Mouse (Mus musculus) neural tube, embryonic 11.5 days (tissue): ENCODE results near the gene Ankrd53. TPM values are rescaled to one million over a fixed set of nuclear protein-coding genes. Genes with fewer than 3 reads are reported as not detected.

Experiments used
- ATAC-seq: fragments of 200-750 bp; cut with Nextera tagmentation; 2 replicates; pipeline ENCODE4 v1.8.0; 2017; ENCODE audit warnings: moderate number of reproducible peaks, mild to moderate bottlenecking, moderate TSS enrichment, moderate library complexity; ENCODE audit not compliant: insufficient read depth, low FRiP score, low TSS enrichment
- DNase-seq: peaks from one replicate; pipeline ENCODE4 v3.0.0-alpha.2; 2015; ENCODE audit warnings: low spot score
- H3K27ac ChIP-seq: fragments of 300-500 bp; sonication (generic); 2 replicates; pipeline ENCODE4 v1.5.1; 2014; ENCODE audit warnings: low read depth, mild to moderate bottlenecking, low read length
- H3K27me3 ChIP-seq: fragments of 300-500 bp; sonication (generic); 2 replicates; pipeline ENCODE4 v1.6.1; 2014; ENCODE audit warnings: mild to moderate bottlenecking, low read length, mixed read lengths; ENCODE audit not compliant: control insufficient read depth, insufficient read depth
- H3K36me3 ChIP-seq: fragments of 300-500 bp; sonication (generic); 2 replicates; pipeline ENCODE4 v1.6.1; 2014; ENCODE audit warnings: mild to moderate bottlenecking, low read length, moderate library complexity, mixed read lengths; ENCODE audit not compliant: control insufficient read depth, insufficient read depth
- H3K4me1 ChIP-seq: fragments of 300-500 bp; sonication (generic); 2 replicates; pipeline ENCODE4 v1.6.1; 2014; ENCODE audit warnings: low read length, mixed read lengths; ENCODE audit not compliant: control insufficient read depth, insufficient read depth
- H3K4me2 ChIP-seq: fragments of 300-500 bp; sonication (generic); 2 replicates; pipeline ENCODE4 v1.6.1; 2014; ENCODE audit warnings: low read depth, mild to moderate bottlenecking, moderate library complexity
- H3K4me3 ChIP-seq: fragments of 300-500 bp; sonication (generic); 2 replicates; pipeline ENCODE4 v1.5.1; 2014; ENCODE audit warnings: low read depth, low read length
- H3K9ac ChIP-seq: fragments of 300-500 bp; sonication (generic); 2 replicates; pipeline ENCODE4 v1.6.1; 2014; ENCODE audit warnings: mild to moderate bottlenecking, low read length
- H3K9me3 ChIP-seq: fragments of 300-500 bp; sonication (generic); 2 replicates; pipeline ENCODE4 v1.6.1; 2016; ENCODE audit warnings: low read length; ENCODE audit not compliant: control insufficient read depth
- WGBS: fragments of 180-500 bp; shearing (Covaris S2); extraction: QIAGEN DNeasy Blood & Tissue Kit; methylation state at CpG from one replicate; pipeline ENCODE4 v1.1.7; 2014; 5-methylcytosine and 5-hydroxymethylcytosine counted together
- polyA plus RNA-seq: library from polyadenylated mRNA; unstranded; fragments of >200 nt; fragmentation: Nextera tagmentation; extraction: Ambion mirVana; gene quantifications from 2 replicates; pipeline ENCODE4 v1.2.1, GENCODE M21; 2014

Ankrd53 gene
- polyA plus RNA-seq, 1 experiment from 2014 or later, result not detected

GRCm38 (mm10) chr6:83729350-83729970, 33.0 kb upstream of the Ankrd53 start:
- no peak overlapping the region for H3K27ac ChIP-seq
- DNase-seq (no peak), ATAC-seq (no peak)
- no peak overlapping the region for H3K4me2 ChIP-seq
- no peak overlapping the region for H3K9ac ChIP-seq
- H3K4me1 ChIP-seq, result no peaks in the 10 kb centered on the region
- H3K4me3 ChIP-seq, result no peak overlapping the region
- H3K27me3 ChIP-seq, result no peaks in the 10 kb centered on the region
- H3K9me3 ChIP-seq, result no peaks in the 10 kb centered on the region
- 73% methylated on average over 14 of the region's 14 CpGs for WGBS
- H3K36me3 ChIP-seq, result no peaks in the 10 kb centered on the region

GRCm38 (mm10) chr6:83731128-83731527, 31.3 kb upstream of the Ankrd53 start:
- Histone ChIP-seq H3K27ac (no peak overlapping the region), H3K36me3 (no peaks in the 10 kb centered on the region), H3K4me1 (no peaks in the 10 kb centered on the region), H3K9ac (no peak overlapping the region), H3K4me3 (no peak overlapping the region), H3K27me3 (no peaks in the 10 kb centered on the region), H3K4me2 (no peak overlapping the region), H3K9me3 (no peaks in the 10 kb centered on the region)
- WGBS, result 21% methylated on average over 5 of the region's 5 CpGs
- peak; percentile 78 for DNase-seq
- ATAC-seq, result no peak

DNA sequence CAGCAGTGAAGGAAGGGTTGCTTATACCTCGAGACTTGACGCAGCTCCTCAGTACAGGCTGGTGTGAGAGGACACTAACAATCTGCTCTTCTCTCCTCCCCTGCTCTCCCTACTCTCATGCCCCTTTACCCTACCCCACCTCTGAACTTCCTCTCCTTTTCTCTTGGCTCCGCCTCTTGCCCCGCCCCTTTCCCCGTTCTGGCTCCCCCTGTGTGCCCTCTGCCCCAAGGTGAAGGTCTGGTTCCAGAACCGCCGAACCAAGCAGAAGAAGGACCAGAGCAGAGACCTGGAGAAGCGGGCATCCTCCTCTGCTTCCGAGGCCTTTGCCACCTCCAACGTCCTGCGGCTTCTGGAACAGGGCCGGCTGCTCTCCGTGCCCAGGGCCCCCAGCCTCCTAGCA, 25.1 kb upstream of the Ankrd53 start:
- Histone ChIP-seq H3K27me3 (no peaks in the 10 kb centered on the region), H3K27ac (no peak overlapping the region), H3K4me2 (no peak overlapping the region), H3K4me1 (no peaks in the 10 kb centered on the region), H3K4me3 (no peak overlapping the region), H3K36me3 (no peaks in the 10 kb centered on the region), H3K9ac (no peak overlapping the region), H3K9me3 (no peaks in the 10 kb centered on the region)
- 35% methylated on average over 13 of the region's 13 CpGs for WGBS
- ATAC-seq (no peak), DNase-seq (no peak)

- 83% methylated on average over 6 of the region's 6 CpGs for WGBS
- DNase-seq, result no peak
- no peak for ATAC-seq
- Histone ChIP-seq H3K4me1 (no peaks in the 10 kb centered on the region), H3K4me3 (no peak overlapping the region), H3K36me3 (no peaks in the 10 kb centered on the region), H3K27ac (no peak overlapping the region), H3K4me2 (no peak overlapping the region), H3K9ac (no peak overlapping the region), H3K27me3 (no peaks in the 10 kb centered on the region), H3K9me3 (no peaks in the 10 kb centered on the region)
These were observed 23.8 kb upstream of the Ankrd53 start for GRCm38 (mm10) chr6:83738596-83738995.

DNA sequence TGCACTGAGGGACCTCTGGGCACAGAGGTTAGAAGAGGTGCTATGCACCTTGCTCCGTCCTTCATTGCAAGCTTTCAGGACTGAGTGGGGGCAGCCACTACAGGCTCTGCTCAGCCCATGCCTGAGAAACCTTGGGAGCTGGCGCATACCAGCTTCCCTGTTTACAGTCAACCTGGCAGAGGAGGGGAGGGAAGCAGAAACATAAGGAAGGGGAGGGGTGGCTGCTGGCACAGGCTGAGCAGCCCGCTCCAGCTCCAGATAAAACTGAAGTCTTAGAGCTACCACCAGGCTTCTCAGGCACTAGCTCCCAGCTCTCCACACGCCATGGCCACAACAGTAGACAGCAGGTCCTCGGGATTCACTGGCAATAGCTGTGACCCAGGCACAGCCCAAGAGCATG, 19.7 kb upstream of the Ankrd53 start, which contains the start of gene Atp6v1b1:
Gene Atp6v1b1, plus strand, starts transcription at position 230 of the 400 bp plus-strand sequence.
- whole genome bisulfite sequencing, result 62% methylated on average over 5 of the region's 5 CpGs
- DNase-seq (no peak), ATAC-seq (no peak)
- Histone ChIP-seq H3K27ac (no peak within 1 kb of the TSS), H3K27me3 (no peaks in the 10 kb centered on the region), H3K4me1 (no peaks in the 10 kb centered on the region), H3K9ac (no peak within 1 kb of the TSS), H3K4me3 (no peak within 1 kb of the TSS), H3K4me2 (no peak within 1 kb of the TSS), H3K36me3 (no peaks in the 10 kb centered on the region), H3K9me3 (no peaks in the 10 kb centered on the region)

- no peak overlapping the region for H3K4me3 ChIP-seq
- H3K9me3 ChIP-seq, result no peaks in the 10 kb centered on the region
- WGBS, result 68% methylated on average over 5 of the region's 5 CpGs
- no peak overlapping the region for H3K9ac ChIP-seq
- no peaks in the 10 kb centered on the region for H3K36me3 ChIP-seq
- no peak overlapping the region for H3K4me2 ChIP-seq
- H3K27ac ChIP-seq, result no peak overlapping the region
- H3K4me1 ChIP-seq, result no peaks in the 10 kb centered on the region
- no peaks in the 10 kb centered on the region for H3K27me3 ChIP-seq
- DNase-seq (no peak), ATAC-seq (no peak)
These were observed 19.2 kb upstream of the Ankrd53 start for GRCm38 (mm10) chr6:83743212-83743611.

GRCm38 (mm10) chr6:83744126-83744525, 18.3 kb upstream of the Ankrd53 start:
- ATAC-seq (no peak), DNase-seq (no peak)
- Histone ChIP-seq H3K4me1 (no peaks in the 10 kb centered on the region), H3K36me3 (no peaks in the 10 kb centered on the region), H3K27ac (no peak overlapping the region), H3K4me2 (no peak overlapping the region), H3K9me3 (no peaks in the 10 kb centered on the region), H3K9ac (no peak overlapping the region), H3K27me3 (no peaks in the 10 kb centered on the region), H3K4me3 (no peak overlapping the region)
- WGBS, result 75% methylated on average over 5 of the region's 5 CpGs

DNA sequence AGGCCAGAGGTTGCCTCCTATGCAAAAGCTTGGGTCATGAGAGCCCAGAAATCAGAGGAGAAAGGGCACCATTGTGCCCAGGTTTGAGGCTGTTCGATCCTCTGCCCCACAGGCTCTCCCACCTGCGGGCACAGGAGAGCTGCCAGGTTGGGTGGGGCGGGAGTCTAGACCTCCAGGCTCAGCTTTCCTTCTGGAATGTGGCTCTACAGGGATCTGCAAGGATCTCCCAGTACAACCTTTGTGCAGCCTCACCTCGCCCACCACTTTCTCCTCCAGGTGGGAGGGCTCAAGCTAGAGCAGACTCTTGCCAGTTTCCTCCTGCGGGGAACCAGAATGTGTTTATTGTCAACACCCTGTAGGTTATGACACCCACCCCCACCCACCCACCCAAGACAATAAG, 17.9 kb upstream of the Ankrd53 start:
- Histone ChIP-seq H3K4me1 (no peaks in the 10 kb centered on the region), H3K9ac (no peak overlapping the region), H3K9me3 (no peaks in the 10 kb centered on the region), H3K4me3 (no peak overlapping the region), H3K36me3 (no peaks in the 10 kb centered on the region), H3K4me2 (no peak overlapping the region), H3K27ac (no peak overlapping the region), H3K27me3 (no peaks in the 10 kb centered on the region)
- no peak for ATAC-seq
- 70% methylated on average over 5 of the region's 5 CpGs for WGBS
- no peak for DNase-seq

DNA sequence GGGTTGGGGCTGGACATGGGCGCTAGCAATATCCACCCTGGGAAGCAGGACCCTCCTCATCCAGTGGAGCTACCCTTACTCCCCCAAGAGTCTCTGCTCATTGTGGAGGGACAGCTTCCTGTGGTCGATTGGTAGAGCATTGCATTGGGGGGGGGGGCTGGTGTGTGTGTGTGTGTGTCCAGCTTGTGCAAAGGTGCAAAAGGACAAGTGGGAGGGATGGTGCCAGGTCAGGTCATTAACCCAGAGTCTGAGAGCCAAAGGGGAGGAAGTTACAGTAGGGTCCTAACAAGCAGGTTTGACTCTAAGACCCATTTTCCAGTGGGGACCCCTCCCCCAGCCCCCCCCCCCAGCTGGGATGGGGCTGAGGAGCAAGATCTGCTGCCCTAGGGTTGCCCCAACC, 17.0 kb upstream of the Ankrd53 start:
- H3K27ac ChIP-seq, result no peak overlapping the region
- H3K27me3 ChIP-seq, result no peaks in the 10 kb centered on the region
- no peaks in the 10 kb centered on the region for H3K36me3 ChIP-seq
- no peaks in the 10 kb centered on the region for H3K4me1 ChIP-seq
- no peak overlapping the region for H3K4me2 ChIP-seq
- H3K4me3 ChIP-seq, result no peak overlapping the region
- DNase-seq, result no peak
- H3K9me3 ChIP-seq, result no peaks in the 10 kb centered on the region
- 51% methylated on average over 2 of the region's 2 CpGs for WGBS
- H3K9ac ChIP-seq, result no peak overlapping the region
- no peak for ATAC-seq
